Mouse (Mus musculus) MEL (cell line): ENCODE data around the gene Fbxl8. TPM values are rescaled to one million over a fixed set of nuclear protein-coding genes. Genes with fewer than 3 reads are reported as not detected.

ENCODE experiments used
- DNase-seq: peaks from one replicate; pipeline ENCODE4 v3.0.0; 2011; ENCODE audit warnings: low read depth, low spot score
- H3K27ac ChIP-seq: 2 replicates; pipeline ENCODE4 v1.5.1; 2012; ENCODE audit warnings: low read depth, mild to moderate bottlenecking, control low read depth, low read length, moderate library complexity; ENCODE audit not compliant: control insufficient read depth
- H3K27me3 ChIP-seq, 2 experiments: fragments of 150-350 bp in 1 of 2; sonication (generic) in 1 of 2; 2 replicates each; pipeline ENCODE4 v1.6.1; 2012; ENCODE audit warnings: low read length in 2 of 2, mild to moderate bottlenecking in 2 of 2, improper control_type of control experiment in 1 of 2, moderate library complexity in 1 of 2; ENCODE audit not compliant: insufficient read depth in 2 of 2, control insufficient read depth in 1 of 2
- H3K36me3 ChIP-seq, 2 experiments: 2 replicates each; pipeline ENCODE4 v1.6.1; 2012 to 2014; ENCODE audit warnings: low read length in 2 of 2, improper control_type of control experiment in 1 of 2, inconsistent platforms in 1 of 2, mild to moderate bottlenecking in 1 of 2; ENCODE audit not compliant: insufficient read depth in 2 of 2, control insufficient read depth in 1 of 2
- H3K4me1 ChIP-seq, 2 experiments: fragments of 150-350 bp in 1 of 2; sonication (generic) in 1 of 2; 2 replicates each; pipeline ENCODE4 v1.6.1; 2012; ENCODE audit warnings: low read length in 2 of 2, improper control_type of control experiment in 1 of 2, mild to moderate bottlenecking in 1 of 2; ENCODE audit not compliant: insufficient read depth in 2 of 2, control insufficient read depth in 1 of 2
- H3K4me3 ChIP-seq, 2 experiments: fragments of 150-350 bp in 1 of 2; sonication (generic) in 1 of 2; 2 replicates each; pipeline ENCODE4 v1.5.1; 2012; ENCODE audit warnings: low read depth in 2 of 2, low read length in 2 of 2, mild to moderate bottlenecking in 2 of 2, moderate library complexity in 2 of 2, control low read depth in 1 of 2, improper control_type of control experiment in 1 of 2; ENCODE audit not compliant: control insufficient read depth in 1 of 2, insufficient read depth in 1 of 2
- H3K79me2 ChIP-seq: 2 replicates; pipeline ENCODE4 v1.6.1; 2012; ENCODE audit warnings: mild to moderate bottlenecking, low read length, moderate library complexity; ENCODE audit not compliant: control insufficient read depth, poor library complexity, insufficient read depth
- H3K9ac ChIP-seq: 2 replicates; pipeline ENCODE4 v1.6.1; 2012; ENCODE audit warnings: low read depth, mild to moderate bottlenecking, control low read depth, low read length, moderate library complexity; ENCODE audit not compliant: control insufficient read depth, poor library complexity, severe bottlenecking
- H3K9me3 ChIP-seq: fragments of 150-350 bp; sonication (generic); replicated peaks from 2 replicates; pipeline ENCODE4 v1.6.1; 2012; ENCODE audit warnings: mild to moderate bottlenecking, low read length, improper control_type of control experiment, moderate library complexity; ENCODE audit not compliant: insufficient read depth
- BHLHE40 ChIP-seq: IDR thresholded peaks from 2 replicates; pipeline ENCODE4 v1.6.1; 2012; ENCODE audit warnings: low read depth, mild to moderate bottlenecking, inconsistent platforms, low read length, improper control_type of control experiment, borderline replicate concordance
- CHD2 ChIP-seq: IDR thresholded peaks from 2 replicates; pipeline ENCODE4 v1.6.1; 2011; ENCODE audit warnings: low read length, improper control_type of control experiment
- EP300 ChIP-seq, 2 experiments: IDR thresholded peaks; 2 replicates each; pipeline ENCODE4 v1.6.1; 2011; ENCODE audit warnings: improper control_type of control experiment in 2 of 2, low read length in 2 of 2, low read depth in 1 of 2, mild to moderate bottlenecking in 1 of 2
- ETS1 ChIP-seq: IDR thresholded peaks from 2 replicates; pipeline ENCODE4 v1.6.1; 2012; ENCODE audit warnings: low read depth, mild to moderate bottlenecking, inconsistent platforms, low read length, improper control_type of control experiment, moderate library complexity
- GABPA ChIP-seq: IDR thresholded peaks from 2 replicates; pipeline ENCODE4 v1.6.1; 2012; ENCODE audit warnings: low read depth, mild to moderate bottlenecking, inconsistent platforms, low read length, improper control_type of control experiment, moderate library complexity
- HCFC1 ChIP-seq: IDR thresholded peaks from 2 replicates; pipeline ENCODE4 v1.6.1; 2012; ENCODE audit warnings: low read depth, mild to moderate bottlenecking, inconsistent platforms, low read length, improper control_type of control experiment, moderate library complexity
- JUND ChIP-seq: IDR thresholded peaks from 2 replicates; pipeline ENCODE4 v1.6.1; 2011; ENCODE audit warnings: low read depth, mild to moderate bottlenecking, improper control_type of control experiment, low read length
- KAT2A ChIP-seq: conservative IDR thresholded peaks from 2 replicates; pipeline ENCODE4 v1.6.1; 2012; ENCODE audit warnings: low read depth, low read length, improper control_type of control experiment, inconsistent platforms
- MAX ChIP-seq: IDR thresholded peaks from 2 replicates; pipeline ENCODE4 v1.6.1; 2011; ENCODE audit warnings: low read length, improper control_type of control experiment
- MEF2A ChIP-seq: IDR thresholded peaks from 2 replicates; pipeline ENCODE4 v1.6.1; 2014; ENCODE audit warnings: low read depth, mild to moderate bottlenecking, inconsistent platforms, low read length, improper control_type of control experiment; ENCODE audit not compliant: poor library complexity, insufficient replicate concordance, severe bottlenecking; ENCODE audit errors: extremely low read depth
- MXI1 ChIP-seq: IDR thresholded peaks from 2 replicates; pipeline ENCODE4 v1.6.1; 2011; ENCODE audit warnings: mild to moderate bottlenecking, low read depth, low read length, improper control_type of control experiment
- MYC ChIP-seq: IDR thresholded peaks from 2 replicates; pipeline ENCODE4 v1.6.1; 2011; ENCODE audit warnings: low read depth, mild to moderate bottlenecking, low read length, improper control_type of control experiment, moderate library complexity
- POLR2A ChIP-seq, 2 experiments: IDR thresholded peaks; 2 replicates each; pipeline ENCODE4 v1.6.1; 2011 to 2012; ENCODE audit warnings: low read length in 2 of 2, mild to moderate bottlenecking in 2 of 2, control low read depth in 1 of 2, improper control_type of control experiment in 1 of 2, low read depth in 1 of 2, moderate library complexity in 1 of 2; ENCODE audit not compliant: control insufficient read depth in 1 of 2, insufficient read depth in 1 of 2, poor library complexity in 1 of 2
- SIN3A ChIP-seq: IDR thresholded peaks from 2 replicates; pipeline ENCODE4 v1.6.1; 2012; ENCODE audit warnings: low read length, improper control_type of control experiment, inconsistent platforms
- SMC3 ChIP-seq: IDR thresholded peaks from 2 replicates; pipeline ENCODE4 v1.6.1; 2011; ENCODE audit warnings: low read depth, low read length, improper control_type of control experiment
- TAL1 ChIP-seq: IDR thresholded peaks from 2 replicates; pipeline ENCODE4 v1.6.1; 2012; ENCODE audit warnings: mild to moderate bottlenecking, inconsistent platforms, low read length, moderate library complexity, mixed read lengths
- TCF12 ChIP-seq: IDR thresholded peaks from 2 replicates; pipeline ENCODE4 v1.6.1; 2014; ENCODE audit warnings: low read depth, mild to moderate bottlenecking, inconsistent platforms, low read length, improper control_type of control experiment, moderate library complexity
- USF1 ChIP-seq: IDR thresholded peaks from 2 replicates; pipeline ENCODE4 v1.6.1; 2014; ENCODE audit warnings: low read depth, mild to moderate bottlenecking, inconsistent platforms, low read length, improper control_type of control experiment, moderate library complexity
- USF2 ChIP-seq, 2 experiments: IDR thresholded peaks; 2 replicates each; pipeline ENCODE4 v1.6.1; 2011 to 2012; ENCODE audit warnings: improper control_type of control experiment in 2 of 2, low read length in 2 of 2, borderline replicate concordance in 1 of 2, inconsistent platforms in 1 of 2, low read depth in 1 of 2, mild to moderate bottlenecking in 1 of 2; ENCODE audit not compliant: insufficient read depth in 1 of 2
- polyA plus RNA-seq, 2 experiments: library from polyadenylated mRNA; stranded (reverse) in 1 of 2; unstranded in 1 of 2; fragments of >175 nt in 1 of 2; fragments of >200 nt in 1 of 2; gene quantifications; 2 replicates each; pipeline versions ENCODE4 v1.2.1 to v1.2.4; 2012; ENCODE audit warnings: low replicate concordance in 2 of 2, low read depth in 1 of 2; ENCODE audit not compliant: insufficient read length in 2 of 2, insufficient read depth in 1 of 2, missing spikeins in 1 of 2
- total RNA-seq: library from RNA; depleted of rRNA; stranded (reverse); fragments of 300-350 nt; gene quantifications from 2 replicates; pipeline ENCODE4 v1.2.3, GENCODE M21; 2012

Fbxl8 gene
- total and polyA plus RNA-seq, 3 experiments, result 4.1 to 7.2 TPM; not detected in 1

GRCm38 (mm10) chr8:105254966-105255350 is 9.5 kb upstream of the Fbxl8 start, which contains the start of gene B3gnt9:
Gene B3gnt9 (minus strand): TSS chr8:105255153.
- peak within 1 kb of the TSS; percentile 55 to 63 for H3K4me3 ChIP-seq
- H3K27ac ChIP-seq, result peak within 1 kb of the TSS; percentile 63
- H3K27me3 ChIP-seq, result no peaks in the 10 kb centered on the region
- peak; percentile 84 for DNase-seq
- H3K9ac ChIP-seq, result peak within 1 kb of the TSS; percentile 82
- H3K36me3 ChIP-seq, result peaks cover 0 to 13% of the 10 kb centered on the region in 2 experiments; a peak in 3 of 4 replicates
- peaks cover 2 to 14% of the 10 kb centered on the region in 2 experiments; a peak in 3 of 4 replicates for H3K4me1 ChIP-seq
- H3K9me3 ChIP-seq, result no peaks in the 10 kb centered on the region
- no peaks in the 10 kb centered on the region; the same call in 1 of the 2 replicates for H3K79me2 ChIP-seq
- no peak for TF ChIP-seq TAL1
- TF ChIP-seq HCFC1, result no peak
- no peak for TF ChIP-seq CHD2
- peak; percentile 68; the same call in 1 of the 2 replicates for TF ChIP-seq SIN3A
- TF ChIP-seq MYC, result no peak
- no peak for TF ChIP-seq GABPA
- peak; percentile 94 for TF ChIP-seq USF1
- no peak for TF ChIP-seq SMC3
- TF ChIP-seq BHLHE40, result no peak; the same call in 1 of the 2 replicates
- peak; percentile 31 to 64; a peak in 2 of 4 replicates for TF ChIP-seq USF2 (IDR thresholded peaks at IDR 0.05; ENCODE audit: borderline replicate concordance in 1 of 2, insufficient read depth in 1 of 2, low read depth in 1 of 2, low read length in 2 of 2)
- no peak for TF ChIP-seq POLR2A (IDR thresholded peaks at IDR 0.05; ENCODE audit: control insufficient read depth in 1 of 2, insufficient read depth in 1 of 2, low read depth in 1 of 2, low read length in 2 of 2, poor library complexity in 1 of 2)
- TF ChIP-seq MXI1, result peak; percentile 71; the same call in 1 of the 2 replicates
- no peak for TF ChIP-seq TCF12
- TF ChIP-seq MEF2A, result no peak
- peak; percentile 79 for TF ChIP-seq MAX
- TF ChIP-seq JUND, result no peak
- TF ChIP-seq KAT2A, result no peak
- no peak for TF ChIP-seq EP300 (IDR thresholded peaks at IDR 0.05; ENCODE audit: low read depth in 1 of 2, low read length in 2 of 2)
- peak; percentile 70; the same call in 1 of the 2 replicates for TF ChIP-seq ETS1
